Comparison of ENCODE assay signal across 9 mouse cellular contexts in genomic region chr6:138477611-138478010, GRCm38 (mm10).
DNase-seq lines count a peak whose midpoint lies in the region; ATAC-seq and TF ChIP-seq lines count a peak whose summit lies in the region.
"Had no signal": no experiment of that assay in that cellular context is flagged by ENCODE, and none has a peak within 500 bp of the region (broad histone marks: within the 10 kb centered on the region; RNA-seq: fewer than 3 reads in every experiment).

No protein-coding gene starts in this region.

- no peak overlapping the region for H3K4me2 ChIP-seq in liver, embryonic 14.5 days (ENCODE audit: low read depth)
- H3K4me2 ChIP-seq: embryonic facial prominence, embryonic 15.5 days had no signal

- intact Hi-C loops in gastrocnemius, postnatal 36 days (cut with DNase I), result no loop called here

- no peak overlapping the region for H3K9ac ChIP-seq in liver, embryonic 14.5 days (replicated peaks)
- H3K9ac ChIP-seq: embryonic facial prominence, embryonic 15.5 days had no signal

- no peak for TF ChIP-seq EP300 in liver, embryonic 14.5 days (IDR thresholded peaks at IDR 0.05; ENCODE audit: low read depth)

- no peak overlapping the region for H3K4me3 ChIP-seq in liver, embryonic 14.5 days (ENCODE audit: insufficient read depth in 1 of 2, low read depth in 2 of 2, low read length in 2 of 2)
- H3K4me3 ChIP-seq: embryonic facial prominence, embryonic 15.5 days had no signal

- peak; percentile 83 for TF ChIP-seq CTCF in liver, embryonic 14.5 days (IDR thresholded peaks at IDR 0.05; ENCODE audit: low read depth)

- DNase-seq in 3134 (ENCODE audit: extremely low read depth, insufficient read length, low spot score) (peak; percentile 16), WW6 (ENCODE audit: low read depth, low spot score) (peak; percentile 40)
- peak; percentile 35 to 41 for DNase-seq in cerebellum, postnatal 36 days
- peak; percentile 4 to 14 for DNase-seq in gastrocnemius, postnatal 36 days
- peak; percentile 38 to 75 for DNase-seq in kidney, postnatal 36 days
- peak in 1 of 3 experiments; percentile 1 for DNase-seq in liver, embryonic 14.5 days (ENCODE audit: low read depth in 3 of 3, low spot score in 3 of 3)
- DNase-seq in retina, adult 2 months (ENCODE audit: low read depth, low spot score), result peak; percentile 9

- H3K36me3 ChIP-seq in liver, embryonic 14.5 days (replicated peaks; ENCODE audit: control insufficient read depth, insufficient read depth, low read depth), result no peaks in the 10 kb centered on the region
- H3K36me3 ChIP-seq: embryonic facial prominence, embryonic 15.5 days had no signal

- H3K27ac ChIP-seq in liver, embryonic 14.5 days, result no peak overlapping the region
- H3K27ac ChIP-seq: embryonic facial prominence, embryonic 15.5 days had no signal

- H3K9me3 ChIP-seq in liver, embryonic 14.5 days (ENCODE audit: control insufficient read depth, low read length), result no peaks in the 10 kb centered on the region
- H3K9me3 ChIP-seq: embryonic facial prominence, embryonic 15.5 days had no signal

- no peak for ATAC-seq in liver, embryonic 14.5 days (ENCODE audit: insufficient read depth)
- ATAC-seq in monocyte, adult 5-6 weeks (replicated peaks; ENCODE audit: insufficient number of reproducible peaks, low FRiP score, low TSS enrichment, poor library complexity, severe bottlenecking), result no peak

- H3K4me1 ChIP-seq in liver, embryonic 14.5 days (replicated peaks; ENCODE audit: control insufficient read depth in 2 of 2, insufficient read depth in 2 of 2, low read length in 1 of 2), result no peaks in the 10 kb centered on the region
- H3K4me1 ChIP-seq: embryonic facial prominence, embryonic 15.5 days had no signal

- H3K27me3 ChIP-seq in liver, embryonic 14.5 days (ENCODE audit: control insufficient read depth, insufficient read depth, low read length), result no peaks in the 10 kb centered on the region
- H3K27me3 ChIP-seq: embryonic facial prominence, embryonic 15.5 days had no signal

- WGBS in liver, embryonic 14.5 days (ENCODE audit: insufficient replicate concordance), result 11% methylated on average over 5 of the region's 5 CpGs
